Mouse (Mus musculus): ENCODE measurements around the gene Prnd.
A peak's percentile ranks its signal among the peaks of the same experiment; 100 is the strongest.

Prnd gene

DNA sequence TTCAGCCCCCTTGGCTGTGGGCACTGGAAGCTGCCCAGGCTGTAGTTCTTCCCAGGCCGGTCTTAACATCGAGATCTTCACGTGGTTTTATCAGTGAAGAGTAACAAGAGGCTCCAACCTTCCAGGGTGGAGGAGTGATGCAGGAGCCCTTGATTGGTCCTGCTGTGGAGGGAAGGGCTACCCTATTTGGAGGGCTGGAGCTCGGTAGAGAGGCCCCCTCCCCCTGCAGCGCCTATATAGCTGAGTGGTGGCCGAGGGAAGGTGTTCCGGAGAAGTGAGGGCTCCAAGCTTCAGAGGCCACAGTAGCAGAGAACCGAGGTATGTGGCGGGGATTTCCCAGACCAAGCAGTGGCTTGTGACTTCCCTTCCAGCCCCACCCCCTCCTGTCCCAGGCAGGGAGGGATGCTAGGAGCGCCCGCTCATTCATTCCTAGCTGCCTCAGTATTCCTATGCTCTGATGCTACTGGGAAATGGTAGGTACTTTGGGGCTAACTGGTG is at the start of gene Prnd:
Gene Prnd (plus strand): TSS at position 264 of the 498 bp plus-strand sequence.
- DNase-seq = no peak

DNA sequence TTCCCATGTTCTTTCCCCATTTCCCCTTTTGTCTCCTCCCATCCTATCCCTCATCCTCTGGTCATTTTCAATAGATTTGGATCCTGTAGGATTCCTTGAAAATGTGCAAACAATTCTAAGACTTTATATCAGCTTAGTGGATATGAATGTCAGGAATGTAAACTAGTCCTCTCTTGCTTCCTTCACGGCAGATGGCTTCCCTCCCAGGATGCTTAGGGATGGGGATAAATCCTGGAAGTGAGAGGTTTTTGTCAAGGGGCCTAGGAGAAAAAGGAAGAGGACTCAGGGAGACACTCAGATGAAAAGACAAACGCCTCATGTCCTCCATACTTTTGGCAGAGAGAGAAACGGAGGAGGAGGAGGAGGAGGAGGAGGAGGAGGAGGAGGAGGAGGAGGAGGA is 48.2 kb upstream of the Prnd start:
- no peak for DNase-seq

DNA sequence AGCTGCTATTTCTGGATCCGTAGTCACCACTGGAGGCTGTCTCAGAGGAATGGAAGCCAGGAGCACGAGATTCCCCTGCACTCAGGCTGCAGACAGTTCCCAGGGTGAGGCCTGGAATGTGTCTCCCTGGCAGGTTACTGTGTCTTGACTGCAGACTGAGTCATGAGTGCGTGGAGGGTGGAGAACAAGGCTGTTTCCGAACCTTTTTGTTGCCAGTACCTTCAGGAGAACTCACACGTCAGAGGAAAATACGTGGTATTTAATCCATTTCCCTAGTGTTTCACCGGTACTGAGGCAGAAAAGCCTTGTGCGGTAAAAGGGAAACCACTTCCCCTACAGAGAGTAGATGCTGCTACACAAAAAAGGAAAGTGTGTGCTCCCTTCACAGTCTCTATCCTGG is 47.8 kb upstream of the Prnd start:
- DNase-seq = peak; percentile 39

DNA sequence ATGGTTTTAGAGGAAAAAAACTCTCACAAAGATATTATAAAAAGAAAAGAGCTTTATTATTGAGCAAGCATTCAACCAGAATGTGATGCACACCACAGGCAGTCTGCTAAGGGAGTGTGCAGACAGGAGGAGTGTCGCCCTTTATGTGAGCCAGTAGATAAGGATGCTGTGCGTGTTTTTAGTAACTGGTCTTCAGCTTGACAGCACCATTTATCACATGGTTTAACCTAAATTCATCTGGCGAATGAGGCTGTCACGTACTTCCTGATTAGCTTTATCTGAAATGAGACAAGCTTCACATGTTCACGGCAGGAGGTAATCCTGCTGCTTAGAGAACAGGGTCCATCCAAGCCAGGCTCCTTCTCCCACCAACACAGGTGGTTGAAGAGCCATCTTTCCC is 45.6 kb upstream of the Prnd start:
- no peak for DNase-seq

DNA sequence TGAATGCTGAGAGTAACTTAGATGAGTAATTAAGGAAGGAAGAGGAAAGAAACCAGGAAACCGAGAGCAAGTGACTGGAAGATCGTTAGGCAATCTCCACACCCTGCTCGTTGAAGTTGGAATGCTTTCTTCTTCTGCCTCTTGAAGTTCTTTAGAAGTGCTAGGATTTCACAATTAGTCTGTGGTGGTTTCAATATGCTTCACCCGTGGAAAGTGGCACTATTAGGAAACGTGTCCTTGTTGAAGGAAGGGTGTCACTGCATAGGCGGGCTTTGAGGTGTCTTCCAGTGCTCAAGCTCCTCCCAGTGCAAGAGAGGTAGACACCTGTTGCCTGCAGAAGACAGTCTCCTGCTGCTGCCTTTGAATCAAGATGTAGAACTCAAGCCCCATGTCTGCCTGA is 44.9 kb upstream of the Prnd start:
- DNase-seq = peak; percentile 20

DNA sequence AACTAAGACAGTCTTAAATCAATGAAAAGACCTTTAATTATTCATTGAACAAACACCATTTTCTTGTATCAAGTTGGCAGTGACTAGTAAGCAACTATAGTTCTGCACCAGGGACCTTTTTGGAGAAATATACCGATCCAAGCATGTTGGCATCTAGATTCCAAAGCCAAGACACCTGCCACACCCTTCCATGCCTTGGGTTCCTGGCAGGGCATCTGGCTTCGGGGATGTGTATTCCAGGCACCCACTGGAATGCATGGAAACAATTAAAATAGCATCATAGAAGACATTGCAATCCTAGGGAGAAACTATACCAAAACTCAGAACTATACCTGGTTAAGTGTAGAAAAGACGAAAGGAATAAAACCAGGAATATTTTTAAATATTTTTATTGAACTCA is 44.4 kb upstream of the Prnd start:
- no peak for DNase-seq

DNA sequence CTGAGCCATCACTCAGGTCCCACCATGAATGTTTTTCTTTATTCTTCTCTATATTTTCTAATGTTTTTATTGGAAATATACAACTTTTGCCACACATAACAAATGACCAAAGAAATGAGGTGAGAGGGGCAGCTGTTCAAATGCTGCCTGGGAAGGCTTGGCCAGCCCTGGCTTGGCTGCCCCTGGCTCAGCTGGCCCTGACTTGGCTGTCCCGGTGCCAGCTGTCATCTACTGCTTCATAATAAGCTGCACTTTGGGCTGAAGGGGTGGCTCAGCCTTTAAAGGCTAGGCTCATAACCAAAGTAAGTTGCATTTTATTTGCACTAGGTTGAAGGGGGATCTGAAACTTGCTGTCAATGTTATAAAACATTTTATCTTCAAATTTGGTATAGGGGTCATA is 43.8 kb upstream of the Prnd start:
- DNase-seq = peak; percentile 18

DNA sequence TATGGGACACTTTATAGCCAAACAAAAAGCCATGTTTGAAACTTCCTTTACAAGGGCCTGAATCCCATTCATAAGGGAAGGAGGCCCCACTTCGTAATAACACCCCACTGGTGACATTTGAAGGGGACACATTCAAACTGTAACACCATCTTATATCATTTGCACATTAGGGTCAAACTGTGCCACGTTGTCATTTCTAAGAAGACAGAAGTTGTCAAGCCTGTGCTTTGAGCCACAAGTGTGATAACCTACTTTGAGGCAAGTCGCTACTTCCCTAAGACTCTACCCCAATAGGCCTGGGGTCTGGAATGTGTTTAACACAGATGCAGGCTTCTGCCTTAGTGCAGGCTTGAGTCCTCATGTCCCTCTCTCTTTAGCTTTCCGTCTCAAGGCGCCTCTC is 43.4 kb upstream of the Prnd start:
- no peak for DNase-seq

DNA sequence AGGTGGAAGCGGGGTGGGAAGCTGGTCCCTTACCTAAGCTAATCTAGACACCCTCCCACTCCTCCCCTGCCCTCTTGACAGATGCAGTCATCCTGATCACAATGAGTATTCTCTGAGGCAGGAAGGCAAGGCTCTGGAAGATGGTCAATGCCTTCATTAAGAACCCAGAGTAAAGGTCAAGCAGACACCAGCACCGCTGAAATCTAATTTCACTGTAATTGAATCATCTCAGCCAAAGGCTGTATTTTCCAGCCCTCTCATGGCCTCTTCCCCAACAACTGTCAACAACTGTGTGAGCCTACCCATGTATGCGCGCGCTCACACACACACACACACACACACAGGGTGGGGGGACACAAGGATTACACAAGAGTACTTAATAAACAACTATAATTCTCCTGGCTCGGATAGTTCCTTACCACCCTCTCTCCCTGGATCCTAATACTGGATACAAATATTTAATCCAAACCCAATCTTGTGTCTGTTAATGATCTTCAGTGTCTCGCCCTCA is 42.3 kb upstream of the Prnd start:
- no peak for DNase-seq

DNA sequence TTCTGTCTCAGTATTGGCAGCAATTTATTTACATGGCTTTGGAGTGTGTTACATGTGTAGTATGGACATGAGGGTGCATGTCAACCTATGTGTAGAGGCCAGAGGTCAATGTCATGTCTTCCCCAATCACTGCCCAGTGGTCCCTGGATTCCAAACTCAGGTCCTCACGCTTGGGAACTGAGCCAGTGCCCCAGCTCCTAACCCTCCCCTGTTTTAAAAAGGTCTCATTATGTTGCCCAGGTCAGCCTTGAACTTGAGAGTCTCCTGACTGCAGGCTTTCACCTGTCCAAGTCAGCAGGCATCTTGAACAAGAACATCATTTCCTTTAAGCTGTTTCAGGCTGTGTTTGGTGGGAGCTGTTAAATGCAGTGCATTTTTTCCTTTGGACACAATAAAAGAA is 41.8 kb upstream of the Prnd start:
- no peak for DNase-seq

DNA sequence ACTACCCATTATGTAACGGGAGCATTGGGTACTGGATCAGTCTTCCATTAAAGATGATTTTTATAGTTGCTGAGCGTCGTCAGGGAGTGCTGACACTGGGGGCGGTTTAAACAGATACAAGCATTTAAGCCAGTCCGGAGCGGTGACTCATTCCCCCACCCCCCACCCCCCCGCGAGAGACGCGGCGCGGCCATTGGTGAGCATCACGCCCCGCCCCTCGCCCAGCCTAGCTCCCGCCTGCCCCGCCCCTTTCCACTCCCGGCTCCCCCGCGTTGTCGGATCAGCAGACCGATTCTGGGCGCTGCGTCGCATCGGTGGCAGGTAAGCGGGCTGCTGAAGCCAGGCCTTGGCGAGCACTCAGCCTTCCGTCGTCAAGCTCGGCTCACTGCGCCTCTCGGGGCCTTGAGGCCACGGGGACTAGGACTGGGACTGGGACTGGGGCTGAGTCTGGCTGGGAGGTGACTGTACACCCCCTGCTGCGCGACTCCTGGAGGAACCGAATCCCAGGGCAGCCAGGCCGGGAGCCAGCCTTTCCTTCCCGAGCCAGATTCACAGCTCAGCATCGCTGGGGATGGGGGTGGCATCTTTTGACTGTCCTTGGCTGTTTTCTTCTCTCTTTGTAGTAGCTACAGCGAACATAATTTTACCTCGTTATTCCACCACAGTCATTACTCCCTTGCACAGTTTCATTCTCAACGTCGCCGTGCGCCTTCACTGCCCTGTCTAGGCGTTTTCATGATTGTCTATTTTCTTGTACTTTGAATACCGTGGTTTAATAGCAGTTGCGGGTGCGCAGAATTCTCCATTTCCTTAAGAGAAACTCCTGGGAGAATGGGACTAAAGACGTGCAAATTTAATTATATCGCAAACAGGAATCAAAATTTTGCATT is 40.7 kb upstream of the Prnd start, which contains the start of the genes Prnp and Prn:
Gene Prnp (plus strand): TSS at position 246 of the 890 bp plus-strand sequence.
Gene Prn (plus strand): TSS at position 275 of the 890 bp plus-strand sequence.
- DNase-seq = peak; percentile 94

DNA sequence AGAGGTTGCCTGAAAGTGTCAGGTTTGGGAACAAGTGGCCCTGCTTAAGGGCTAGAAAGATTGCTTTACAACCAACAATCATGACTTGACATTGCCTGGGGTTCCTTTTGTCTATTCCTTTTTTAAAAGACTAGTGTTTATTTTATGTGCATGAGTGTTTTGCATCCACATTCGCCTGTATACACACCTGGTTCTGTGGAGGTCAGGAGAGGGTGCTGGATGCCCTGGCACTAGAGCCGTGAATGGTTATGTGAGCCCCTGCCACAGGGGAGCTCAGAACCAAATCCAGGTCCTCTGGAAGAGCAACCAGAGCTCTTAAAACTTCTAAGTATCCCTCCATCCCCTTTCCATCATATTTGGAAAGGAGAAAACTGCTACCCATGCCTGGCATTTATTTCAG is 39.8 kb upstream of the Prnd start:
- DNase-seq = no peak

DNA sequence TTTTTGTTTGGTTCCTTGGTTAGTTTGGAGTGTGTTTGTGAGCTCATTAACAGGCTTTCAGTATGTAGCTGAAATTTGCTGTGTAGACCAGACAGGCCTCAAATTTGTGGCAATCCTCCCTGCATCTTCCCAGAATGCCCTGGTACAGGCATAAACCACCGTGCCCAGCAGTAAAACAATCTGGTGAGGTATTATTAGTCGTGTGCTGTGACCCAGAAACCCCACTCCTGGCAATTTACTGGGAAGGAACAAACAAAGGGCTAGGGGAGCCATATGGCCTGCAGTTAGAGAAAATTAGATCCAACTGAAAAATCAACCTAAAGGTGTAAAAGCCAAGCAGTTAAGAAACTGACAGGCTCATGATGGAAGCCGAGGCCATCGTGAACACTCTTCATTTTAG is 39.3 kb upstream of the Prnd start:
- no peak for DNase-seq

DNA sequence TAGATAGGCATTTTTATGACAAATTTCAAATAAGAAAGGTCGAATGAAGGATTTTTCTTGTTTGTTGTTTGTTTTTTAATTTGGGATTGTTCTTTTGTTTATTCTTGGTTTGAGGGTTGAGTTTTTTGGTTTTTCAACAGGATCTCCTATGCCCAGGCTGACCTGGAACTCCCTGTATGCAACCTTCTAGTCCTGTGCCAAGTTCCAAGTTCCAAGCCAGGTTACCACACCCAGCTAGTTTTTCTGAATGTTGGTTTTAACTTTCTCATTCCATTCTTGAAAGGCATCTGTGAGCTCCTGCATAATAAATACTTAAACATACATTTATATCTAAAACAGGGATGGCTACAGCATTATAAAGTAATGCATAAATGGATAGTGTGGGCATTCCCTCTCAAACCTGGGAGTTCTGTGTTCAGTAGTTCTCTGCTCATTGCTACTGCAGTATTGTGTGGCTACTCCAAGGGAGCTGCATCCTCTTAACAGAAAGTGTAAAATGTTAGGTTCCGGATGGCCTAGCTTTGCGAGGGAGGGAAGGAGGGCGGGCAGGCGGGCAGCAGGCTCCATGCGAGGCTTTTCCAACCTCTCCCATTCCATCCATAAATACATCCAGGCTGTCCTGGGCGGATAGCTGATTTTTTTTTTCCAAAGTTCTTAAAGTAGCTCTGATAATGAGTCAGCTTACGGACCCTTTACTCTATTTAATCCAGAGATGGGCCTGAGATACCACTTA is 38.0 kb upstream of the Prnd start:
- DNase-seq = no peak

DNA sequence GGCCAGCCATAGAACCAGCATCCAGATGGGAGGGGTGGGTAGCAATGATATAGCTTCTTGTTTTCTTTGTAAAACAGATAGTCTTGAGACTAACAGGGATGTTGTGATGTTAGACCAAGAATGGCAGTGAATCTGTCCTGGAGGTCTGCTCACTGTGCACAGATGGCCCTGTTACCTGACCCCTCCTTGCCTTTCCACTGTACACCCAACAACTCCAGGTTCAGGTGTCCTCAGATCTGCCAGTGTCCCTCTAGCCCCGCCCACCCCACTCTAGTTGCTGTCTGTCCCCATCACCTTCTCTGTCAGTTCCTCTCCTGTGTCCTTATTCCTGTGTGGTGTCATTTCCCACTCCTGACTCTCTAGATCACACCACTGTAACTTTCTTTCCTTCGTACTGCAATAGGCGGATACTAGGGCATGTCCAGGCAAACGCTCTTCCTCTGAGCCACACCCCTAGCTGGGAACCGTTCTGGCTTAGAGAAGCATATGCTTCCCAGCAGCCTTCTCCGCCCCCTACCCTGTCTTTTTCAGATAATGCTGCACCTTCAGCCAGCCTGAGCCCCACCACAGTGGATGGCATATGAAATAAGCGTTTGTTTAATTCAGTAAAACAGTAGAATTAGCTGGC is 18.3 kb upstream of the Prnd start:
- DNase-seq = no peak

DNA sequence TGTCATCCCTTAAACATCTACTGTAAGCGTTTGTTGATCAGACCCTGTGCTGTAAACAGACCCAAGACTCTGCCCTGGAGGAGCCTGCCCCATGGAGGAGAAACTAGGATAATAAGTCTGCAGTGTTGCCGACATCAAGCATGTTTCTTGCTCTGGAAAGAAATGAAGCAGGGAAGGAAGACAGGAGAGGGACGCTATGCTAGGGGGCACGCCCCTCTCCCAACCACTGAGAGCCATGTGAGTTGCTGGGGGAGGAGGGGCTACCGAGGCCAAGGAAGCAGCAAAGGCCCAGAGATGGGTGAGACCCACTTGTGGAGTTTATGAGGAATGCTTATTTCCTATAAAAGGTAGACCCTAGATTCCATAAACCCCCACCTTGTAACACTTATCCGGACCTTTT is 17.6 kb upstream of the Prnd start:
- no peak for DNase-seq

DNA sequence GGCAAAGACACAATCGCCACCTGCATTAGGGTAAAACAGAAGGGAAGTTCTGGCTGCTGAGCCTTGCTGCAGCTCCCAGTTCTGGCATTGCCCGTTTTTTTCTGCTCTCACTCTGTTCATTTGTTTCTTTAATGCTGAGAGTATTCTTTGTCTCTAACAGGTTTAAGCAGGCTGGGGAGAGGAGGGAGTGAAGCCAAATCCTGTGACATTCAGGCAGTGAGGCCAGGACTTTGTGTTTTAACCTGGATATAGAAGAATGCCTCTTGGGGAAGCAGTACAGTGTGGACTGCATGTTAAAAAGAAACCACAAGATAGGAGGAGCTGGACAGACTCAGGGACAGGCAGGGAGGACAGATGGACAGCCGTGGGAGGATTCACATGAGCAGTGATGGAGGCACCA is 17.1 kb upstream of the Prnd start:
- DNase-seq = no peak

DNA sequence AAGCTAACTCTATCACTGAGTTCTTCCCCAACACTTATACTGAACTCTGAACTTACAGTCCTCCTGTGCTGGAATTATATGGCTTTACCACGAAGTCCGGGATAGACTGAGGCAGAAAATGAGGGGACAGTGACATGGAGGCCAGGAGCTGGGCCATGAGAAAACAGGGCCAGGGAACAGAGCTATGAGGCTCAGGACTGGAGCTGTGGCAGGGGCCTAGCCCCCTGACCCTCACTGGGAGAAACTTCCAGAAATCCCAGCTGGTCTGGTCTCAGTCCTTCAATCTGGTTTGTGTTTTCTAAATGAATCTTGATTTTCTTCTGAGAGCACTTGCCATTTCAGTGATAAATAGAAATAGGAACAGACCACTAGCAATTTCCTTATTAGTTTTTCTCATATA is 16.4 kb upstream of the Prnd start:
- DNase-seq = no peak

DNA sequence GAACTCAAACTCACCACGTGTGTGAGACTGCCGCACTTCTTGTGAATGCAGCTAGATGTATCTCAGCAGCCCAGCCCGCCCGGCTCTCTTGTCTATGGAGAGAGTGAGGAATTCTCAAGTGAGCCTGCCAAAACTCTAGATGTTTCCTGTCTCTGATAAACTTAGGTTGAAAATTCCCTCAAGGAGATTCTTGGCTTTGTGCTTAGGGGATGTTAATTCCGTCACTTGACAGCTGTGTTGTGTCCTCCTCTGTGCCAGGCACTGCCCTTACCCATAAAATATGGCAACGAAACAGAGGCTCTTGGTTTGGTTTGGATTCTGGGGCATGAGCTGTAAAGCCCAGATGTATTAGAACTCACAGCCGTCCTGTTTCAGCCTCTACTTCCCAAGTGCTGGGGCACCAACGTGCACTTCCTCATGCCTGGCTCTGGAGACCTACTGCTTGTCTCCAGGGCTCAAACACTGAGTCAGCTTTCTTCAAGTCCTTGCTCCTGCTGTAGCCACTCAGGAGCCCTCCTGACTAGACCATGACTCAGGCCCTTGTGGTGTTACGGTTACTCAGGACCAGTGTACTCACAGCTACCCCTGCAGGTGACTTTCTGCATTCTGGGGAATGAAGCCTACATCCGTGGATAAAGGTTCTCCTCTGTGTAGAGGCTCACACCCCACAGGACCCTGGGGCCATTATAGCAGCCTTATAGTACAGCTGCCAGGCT is 15.1 kb upstream of the Prnd start:
- peak; percentile 49 for DNase-seq

DNA sequence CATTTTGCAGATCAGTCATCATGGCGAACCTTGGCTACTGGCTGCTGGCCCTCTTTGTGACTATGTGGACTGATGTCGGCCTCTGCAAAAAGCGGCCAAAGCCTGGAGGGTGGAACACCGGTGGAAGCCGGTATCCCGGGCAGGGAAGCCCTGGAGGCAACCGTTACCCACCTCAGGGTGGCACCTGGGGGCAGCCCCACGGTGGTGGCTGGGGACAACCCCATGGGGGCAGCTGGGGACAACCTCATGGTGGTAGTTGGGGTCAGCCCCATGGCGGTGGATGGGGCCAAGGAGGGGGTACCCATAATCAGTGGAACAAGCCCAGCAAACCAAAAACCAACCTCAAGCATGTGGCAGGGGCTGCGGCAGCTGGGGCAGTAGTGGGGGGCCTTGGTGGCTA is 14.3 kb upstream of the Prnd start:
- DNase-seq = no peak

DNA sequence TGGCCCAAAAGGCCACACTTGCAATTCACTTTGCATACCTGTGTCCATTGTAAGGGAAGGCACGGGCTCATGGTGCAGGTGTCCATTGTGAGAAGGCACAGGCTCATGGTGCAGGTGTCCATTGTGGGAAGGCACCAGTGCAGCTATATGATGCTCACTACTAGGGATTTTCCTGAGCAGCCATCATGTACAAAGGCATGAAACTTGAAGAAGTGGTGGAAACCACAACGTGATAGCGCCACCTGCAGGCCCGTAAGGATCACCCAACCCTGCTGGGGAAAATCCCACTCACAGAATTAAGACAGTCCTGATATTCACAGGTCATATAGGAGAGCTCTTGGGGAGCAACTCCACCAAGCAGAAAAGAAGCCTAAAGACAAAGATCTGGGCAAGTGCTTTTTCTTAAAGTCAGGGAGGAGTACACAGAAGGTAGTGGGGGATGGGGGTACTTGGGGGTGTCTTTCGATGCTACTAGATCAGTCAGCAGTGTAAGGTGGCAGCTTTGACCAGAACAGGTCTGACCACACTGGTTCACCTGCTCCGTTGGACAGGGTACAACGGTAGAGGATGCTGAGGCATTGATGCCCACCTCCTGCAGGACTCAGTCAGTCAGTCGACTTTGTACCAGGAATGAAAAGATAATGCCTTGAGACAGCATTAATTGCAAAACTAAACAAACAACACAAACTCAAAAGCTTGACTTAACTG is 11.1 kb upstream of the Prnd start:
- peak; percentile 66 for DNase-seq

DNA sequence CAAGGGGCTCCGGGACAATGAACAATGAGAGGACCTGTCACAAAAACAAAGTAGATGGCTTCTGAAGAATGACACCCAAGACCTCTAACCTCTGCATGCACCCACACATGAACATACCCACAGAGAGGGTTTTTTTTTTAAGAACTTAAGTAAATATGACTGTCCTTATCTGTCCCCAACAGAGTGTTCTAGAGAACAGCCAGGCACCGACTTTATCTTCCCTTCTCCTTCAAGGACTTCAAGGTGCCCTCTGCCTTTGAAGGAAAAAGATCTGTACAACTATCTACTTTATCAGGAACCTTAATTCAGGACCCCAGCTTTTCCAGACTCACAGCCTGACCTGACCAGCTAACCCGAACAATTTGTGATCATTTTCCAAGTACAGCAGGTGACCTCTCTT is 10.2 kb upstream of the Prnd start:
- no peak for DNase-seq

All from lung, postnatal 14 days (tissue).